In the genomic region with DNA sequence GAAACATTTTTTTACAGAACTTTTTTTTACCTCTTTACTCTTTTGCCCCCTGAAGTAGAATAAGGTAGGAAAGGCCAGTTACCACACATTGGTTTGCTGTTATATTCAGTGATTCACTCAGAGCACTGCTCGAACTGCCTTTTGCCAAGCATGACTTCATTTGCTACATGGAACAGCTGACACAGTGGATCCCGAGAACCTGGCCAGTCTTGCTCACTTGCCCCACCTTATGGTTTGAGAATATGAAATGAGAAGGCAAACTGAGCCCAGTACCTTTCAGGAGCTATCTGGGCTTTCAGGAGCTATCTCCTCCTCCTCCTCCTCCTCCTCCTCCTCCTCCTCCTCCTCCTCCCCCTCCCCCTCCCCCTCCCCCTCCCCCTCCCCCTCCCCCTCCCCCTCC, we compare ENCODE assay signal across 9 mouse cellular contexts. TPM values are rescaled to one million over a fixed set of nuclear protein-coding genes. Genes with fewer than 3 reads are reported as not detected.
DNase-seq lines count a peak whose midpoint lies in the region; ATAC-seq and TF ChIP-seq lines count a peak whose summit lies in the region.
"Had no signal": no experiment of that assay in that cellular context is flagged by ENCODE, and none has a peak within 500 bp of the region (broad histone marks: within the 10 kb centered on the region; RNA-seq: fewer than 3 reads in every experiment).

No protein-coding gene starts in this region.

- H3K4me2 ChIP-seq in embryonic facial prominence, embryonic 11.5 days (ENCODE audit: low read depth, low read length) = no peak overlapping the region
- H3K4me2 ChIP-seq in midbrain, embryonic 14.5 days (ENCODE audit: low read length) = no peak overlapping the region
- no peak overlapping the region for H3K4me2 ChIP-seq in midbrain, embryonic 11.5 days
- no peak overlapping the region for H3K4me2 ChIP-seq in lung, postnatal 0 days (replicated peaks; ENCODE audit: low read depth, low read length)
- H3K4me2 ChIP-seq: limb, embryonic 12.5 days had no signal

- TF ChIP-seq EP300 in lung, postnatal 0 days (IDR thresholded peaks at IDR 0.05) = no peak

- peak; percentile 49 for TF ChIP-seq CTCF in lung, postnatal 0 days (IDR thresholded peaks at IDR 0.05)

- 70% methylated on average over 2 of the region's 2 CpGs for WGBS in embryonic facial prominence, embryonic 11.5 days
- 75% methylated on average over 2 of the region's 2 CpGs for WGBS in embryonic facial prominence, embryonic 10.5 days
- WGBS in midbrain, embryonic 14.5 days = 36% methylated on average over 2 of the region's 2 CpGs
- 65% methylated on average over 2 of the region's 2 CpGs for WGBS in midbrain, embryonic 11.5 days
- WGBS in lung, postnatal 0 days = 34% methylated on average over 2 of the region's 2 CpGs

- peak; percentile 7 for DNase-seq in embryonic facial prominence, embryonic 11.5 days (ENCODE audit: low spot score)
- no peak for DNase-seq in embryonic facial prominence, embryonic 10.5 days (ENCODE audit: low spot score)
- DNase-seq in midbrain, embryonic 14.5 days = peak; percentile 38
- DNase-seq in midbrain, embryonic 11.5 days (ENCODE audit: low spot score, missing footprints) = no peak
- DNase-seq in cerebellum, postnatal 25 days = peak; percentile 72 to 80
- DNase-seq in lung, postnatal 0 days (ENCODE audit: low spot score) = peak; percentile 39
- no peak for DNase-seq in ovary, postnatal 10 days (ENCODE audit: low spot score)

- H3K9me3 ChIP-seq in embryonic facial prominence, embryonic 11.5 days (replicated peaks; ENCODE audit: control insufficient read depth, low read length) = no peaks in the 10 kb centered on the region
- no peaks in the 10 kb centered on the region for H3K9me3 ChIP-seq in embryonic facial prominence, embryonic 10.5 days
- H3K9me3 ChIP-seq in midbrain, embryonic 14.5 days (ENCODE audit: control insufficient read depth, low read length) = no peaks in the 10 kb centered on the region
- H3K9me3 ChIP-seq in midbrain, embryonic 11.5 days (ENCODE audit: control insufficient read depth, low read length) = no peaks in the 10 kb centered on the region
- no peaks in the 10 kb centered on the region for H3K9me3 ChIP-seq in lung, postnatal 0 days (ENCODE audit: low read length)
- H3K9me3 ChIP-seq: limb, embryonic 12.5 days had no signal

- H3K36me3 ChIP-seq in embryonic facial prominence, embryonic 11.5 days (replicated peaks; ENCODE audit: control insufficient read depth, insufficient read depth, low read depth, low read length) = no peaks in the 10 kb centered on the region
- H3K36me3 ChIP-seq in embryonic facial prominence, embryonic 10.5 days (replicated peaks) = peaks cover 17% of the 10 kb centered on the region
- H3K36me3 ChIP-seq in midbrain, embryonic 14.5 days (ENCODE audit: control insufficient read depth, insufficient read depth, low read length) = peaks cover 7% of the 10 kb centered on the region
- no peaks in the 10 kb centered on the region for H3K36me3 ChIP-seq in midbrain, embryonic 11.5 days (ENCODE audit: control insufficient read depth, insufficient read depth, low read length)
- no peaks in the 10 kb centered on the region for H3K36me3 ChIP-seq in lung, postnatal 0 days (ENCODE audit: insufficient read depth, low read length)

- no peak overlapping the region for H3K4me3 ChIP-seq in embryonic facial prominence, embryonic 11.5 days (ENCODE audit: low read depth, low read length)
- H3K4me3 ChIP-seq in embryonic facial prominence, embryonic 10.5 days = no peak overlapping the region
- no peak overlapping the region for H3K4me3 ChIP-seq in midbrain, embryonic 14.5 days (replicated peaks; ENCODE audit: low read depth, low read length)
- H3K4me3 ChIP-seq in midbrain, embryonic 11.5 days (ENCODE audit: low read depth, low read length) = no peak overlapping the region
- H3K4me3 ChIP-seq in lung, postnatal 0 days (ENCODE audit: low read depth, low read length) = no peak overlapping the region
- H3K4me3 ChIP-seq: limb, embryonic 12.5 days had no signal

- H3K27ac ChIP-seq in embryonic facial prominence, embryonic 11.5 days (replicated peaks; ENCODE audit: low read depth, low read length) = no peak overlapping the region
- no peak overlapping the region for H3K27ac ChIP-seq in embryonic facial prominence, embryonic 10.5 days (replicated peaks)
- no peak overlapping the region for H3K27ac ChIP-seq in midbrain, embryonic 14.5 days (replicated peaks; ENCODE audit: low read depth, low read length)
- no peak overlapping the region for H3K27ac ChIP-seq in midbrain, embryonic 11.5 days (ENCODE audit: low read depth, low read length)
- H3K27ac ChIP-seq in lung, postnatal 0 days (ENCODE audit: low read length) = no peak overlapping the region
- H3K27ac ChIP-seq: limb, embryonic 12.5 days had no signal

- H3K27me3 ChIP-seq in embryonic facial prominence, embryonic 11.5 days (ENCODE audit: control insufficient read depth, insufficient read depth, low read length) = no peaks in the 10 kb centered on the region
- H3K27me3 ChIP-seq in embryonic facial prominence, embryonic 10.5 days (replicated peaks; ENCODE audit: low read depth, poor library complexity, severe bottlenecking) = no peaks in the 10 kb centered on the region
- no peaks in the 10 kb centered on the region for H3K27me3 ChIP-seq in midbrain, embryonic 14.5 days (ENCODE audit: control insufficient read depth, insufficient read depth, low read length)
- no peaks in the 10 kb centered on the region for H3K27me3 ChIP-seq in midbrain, embryonic 11.5 days (ENCODE audit: control insufficient read depth, insufficient read depth, low read length)
- no peaks in the 10 kb centered on the region for H3K27me3 ChIP-seq in lung, postnatal 0 days (replicated peaks; ENCODE audit: insufficient read depth, low read length)
- H3K27me3 ChIP-seq: limb, embryonic 12.5 days had no signal

- H3K9ac ChIP-seq in embryonic facial prominence, embryonic 11.5 days (replicated peaks; ENCODE audit: low read length) = no peak overlapping the region
- no peak overlapping the region for H3K9ac ChIP-seq in midbrain, embryonic 14.5 days (replicated peaks; ENCODE audit: low read length)
- no peak overlapping the region for H3K9ac ChIP-seq in midbrain, embryonic 11.5 days (ENCODE audit: low read length)
- H3K9ac ChIP-seq in lung, postnatal 0 days (replicated peaks; ENCODE audit: low read depth) = no peak overlapping the region
- H3K9ac ChIP-seq: limb, embryonic 12.5 days had no signal

- no peaks in the 10 kb centered on the region for H3K4me1 ChIP-seq in embryonic facial prominence, embryonic 11.5 days (ENCODE audit: control insufficient read depth, insufficient read depth, low read length)
- no peaks in the 10 kb centered on the region for H3K4me1 ChIP-seq in embryonic facial prominence, embryonic 10.5 days
- H3K4me1 ChIP-seq in midbrain, embryonic 14.5 days (ENCODE audit: control insufficient read depth, insufficient read depth, low read length) = no peaks in the 10 kb centered on the region
- no peaks in the 10 kb centered on the region for H3K4me1 ChIP-seq in midbrain, embryonic 11.5 days (ENCODE audit: control insufficient read depth, insufficient read depth, low read length)
- H3K4me1 ChIP-seq in lung, postnatal 0 days (ENCODE audit: insufficient read depth, low read depth, low read length) = no peaks in the 10 kb centered on the region
- H3K4me1 ChIP-seq: limb, embryonic 12.5 days had no signal

- ATAC-seq in embryonic facial prominence, embryonic 11.5 days (replicated peaks; ENCODE audit: insufficient number of reproducible peaks, low FRiP score, low TSS enrichment, low read depth) = no peak
- no peak for ATAC-seq in midbrain, embryonic 14.5 days (ENCODE audit: low FRiP score, low TSS enrichment)
- ATAC-seq in midbrain, embryonic 11.5 days (ENCODE audit: low FRiP score) = no peak
- ATAC-seq in lung, postnatal 0 days = no peak
- ATAC-seq in erythroblast, adult 5-6 weeks (replicated peaks; ENCODE audit: low FRiP score, poor library complexity, severe bottlenecking) = no peak

RNA-seq across cellular contexts. Expression of a gene that starts 22.2 kb away (rescaled TPM):
- 22.8 and 25.1 TPM in 2 replicates for polyA plus RNA-seq in embryonic facial prominence, embryonic 11.5 days (2014; fragmentation: Nextera tagmentation; extraction: Ambion mirVana)
- 23.8 and 26.8 TPM in 2 replicates for polyA plus RNA-seq in embryonic facial prominence, embryonic 10.5 days (2016; fragmentation: Nextera tagmentation; extraction: Ambion mirVana)
- 88.6 and 90.0 TPM in 2 replicates for polyA plus RNA-seq in midbrain, embryonic 14.5 days (2014; fragmentation: Nextera tagmentation; extraction: Ambion mirVana)
- 35.9 and 40.0 TPM in 2 replicates for polyA plus RNA-seq in midbrain, embryonic 11.5 days (2014; fragmentation: Nextera tagmentation; extraction: Ambion mirVana)
- 22.7 and 24.1 TPM in 2 replicates for polyA plus RNA-seq in lung, postnatal 0 days (2015; fragmentation: Nextera tagmentation; extraction: Ambion mirVana)
- 18.1 and 19.6 TPM in 2 replicates for total RNA-seq in erythroblast, adult 5-6 weeks (2015; ENCODE audit: low replicate concordance)
- total RNA-seq in erythroblast, adult 5-6 weeks (2017; ENCODE audit: low replicate concordance) = 26.2 and 47.5 TPM in 2 replicates

RNA-seq across cellular contexts. Expression of a gene that starts 37.3 kb away (rescaled TPM):
- polyA plus RNA-seq in embryonic facial prominence, embryonic 11.5 days (2014; fragmentation: Nextera tagmentation; extraction: Ambion mirVana) = 14.9 and 18.6 TPM in 2 replicates
- polyA plus RNA-seq in embryonic facial prominence, embryonic 10.5 days (2016; fragmentation: Nextera tagmentation; extraction: Ambion mirVana) = 26.1 and 29.1 TPM in 2 replicates
- 85.2 and 117 TPM in 2 replicates for polyA plus RNA-seq in midbrain, embryonic 14.5 days (2014; fragmentation: Nextera tagmentation; extraction: Ambion mirVana)
- polyA plus RNA-seq in midbrain, embryonic 11.5 days (2014; fragmentation: Nextera tagmentation; extraction: Ambion mirVana) = 26.2 and 26.6 TPM in 2 replicates
- polyA plus RNA-seq in lung, postnatal 0 days (2015; fragmentation: Nextera tagmentation; extraction: Ambion mirVana) = 4.4 and 5.0 TPM in 2 replicates
- total RNA-seq in erythroblast, adult 5-6 weeks (2015; ENCODE audit: low replicate concordance) = not detected in 2 replicates
- 0.84 and 1.7 TPM in 2 replicates for total RNA-seq in erythroblast, adult 5-6 weeks (2017; ENCODE audit: low replicate concordance)

RNA-seq across cellular contexts. Expression of a gene that starts 53.0 kb away (rescaled TPM):
- 113 and 122 TPM in 2 replicates for polyA plus RNA-seq in embryonic facial prominence, embryonic 11.5 days (2014; fragmentation: Nextera tagmentation; extraction: Ambion mirVana)
- 146 and 152 TPM in 2 replicates for polyA plus RNA-seq in embryonic facial prominence, embryonic 10.5 days (2016; fragmentation: Nextera tagmentation; extraction: Ambion mirVana)
- polyA plus RNA-seq in midbrain, embryonic 14.5 days (2014; fragmentation: Nextera tagmentation; extraction: Ambion mirVana) = 86.4 and 107 TPM in 2 replicates
- polyA plus RNA-seq in midbrain, embryonic 11.5 days (2014; fragmentation: Nextera tagmentation; extraction: Ambion mirVana) = 97.5 and 115 TPM in 2 replicates
- 73.1 and 104 TPM in 2 replicates for polyA plus RNA-seq in lung, postnatal 0 days (2015; fragmentation: Nextera tagmentation; extraction: Ambion mirVana)
- total RNA-seq in erythroblast, adult 5-6 weeks (2015; ENCODE audit: low replicate concordance) = 9.6 and 14.2 TPM in 2 replicates
- total RNA-seq in erythroblast, adult 5-6 weeks (2017; ENCODE audit: low replicate concordance) = 4.9 and 6.9 TPM in 2 replicates

Comparison
In these comparisons a context has a peak if more than half of its experiments do, and no peak if none do; other contexts are left out.
1. DNase-seq: peak in embryonic facial prominence, embryonic 11.5 days (single experiment), midbrain, embryonic 14.5 days (single experiment), cerebellum, postnatal 25 days (2 of 2) and lung, postnatal 0 days (single experiment); none in embryonic facial prominence, embryonic 10.5 days (single experiment), midbrain, embryonic 11.5 days (single experiment) and ovary, postnatal 10 days (single experiment).